Mouse (Mus musculus) midbrain, postnatal 0 days (tissue): Measurements from ENCODE around the gene Dtx2. TPM values are rescaled to one million over a fixed set of nuclear protein-coding genes. Genes with fewer than 3 reads are reported as not detected.
"Not testable (repeated sequence)": the region's sequence is repeated elsewhere in the genome, so short reads cannot be mapped to it uniquely, and the experiment has no call there.

Experiments
- ATAC-seq: fragments of 200-750 bp; cut with Nextera tagmentation; 2 replicates; pipeline ENCODE4 v1.8.0; 2017; ENCODE audit warnings: moderate number of reproducible peaks, mild to moderate bottlenecking, moderate TSS enrichment, moderate library complexity; ENCODE audit not compliant: low FRiP score
- DNase-seq: peaks from one replicate; pipeline ENCODE4 v3.0.0-alpha.2; 2015; ENCODE audit warnings: low spot score
- H3K27ac ChIP-seq: fragments of 300-500 bp; sonication (generic); 2 replicates; pipeline ENCODE4 v1.5.1; 2014; ENCODE audit warnings: low read depth, mild to moderate bottlenecking, low read length, mixed read lengths
- H3K27me3 ChIP-seq: fragments of 300-500 bp; sonication (generic); 2 replicates; pipeline ENCODE4 v1.6.1; 2014; ENCODE audit warnings: low read length, control low read depth, mixed read lengths; ENCODE audit not compliant: insufficient read depth
- H3K36me3 ChIP-seq: fragments of 300-500 bp; sonication (generic); 2 replicates; pipeline ENCODE4 v1.6.1; 2014; ENCODE audit warnings: low read length, control low read depth, mixed read lengths; ENCODE audit not compliant: insufficient read depth
- H3K4me1 ChIP-seq: fragments of 300-500 bp; sonication (generic); 2 replicates; pipeline ENCODE4 v1.6.1; 2014; ENCODE audit warnings: mild to moderate bottlenecking, control low read depth, antibody characterized with exemption, low read length, mixed read lengths; ENCODE audit not compliant: insufficient read depth
- H3K4me2 ChIP-seq: fragments of 300-500 bp; sonication (generic); 2 replicates; pipeline ENCODE4 v1.6.1; 2014; ENCODE audit warnings: low read depth, mild to moderate bottlenecking, low read length, mixed read lengths; ENCODE audit not compliant: poor library complexity, severe bottlenecking
- H3K4me3 ChIP-seq: fragments of 300-500 bp; sonication (generic); 2 replicates; pipeline ENCODE4 v1.5.1; 2014; ENCODE audit warnings: low read depth, mild to moderate bottlenecking, low read length, moderate library complexity
- H3K9ac ChIP-seq: fragments of 300-500 bp; sonication (generic); replicated peaks from 2 replicates; pipeline ENCODE4 v1.6.1; 2014; ENCODE audit warnings: mild to moderate bottlenecking, low read length, moderate library complexity, mixed read lengths; ENCODE audit not compliant: poor library complexity, severe bottlenecking
- H3K9me3 ChIP-seq: fragments of 300-500 bp; sonication (generic); 2 replicates; pipeline ENCODE4 v1.6.1; 2016; ENCODE audit warnings: low read length, control low read depth
- CTCF ChIP-seq: IDR thresholded peaks from 2 replicates; pipeline ENCODE4 v1.5.1; 2016; ENCODE audit warnings: antibody characterized with exemption, mild to moderate bottlenecking
- WGBS: fragments of 180-500 bp; shearing (Covaris S2); extraction: QIAGEN DNeasy Blood & Tissue Kit; methylation state at CpG from one replicate; pipeline ENCODE4 v1.1.7; 2014; 5-methylcytosine and 5-hydroxymethylcytosine counted together
- polyA plus RNA-seq: library from polyadenylated mRNA; unstranded; fragments of >200 nt; fragmentation: Nextera tagmentation; extraction: Ambion mirVana; gene quantifications from 2 replicates; pipeline ENCODE4 v1.2.1, GENCODE M21; 2015
- total RNA-seq: library from RNA; depleted of rRNA; stranded (reverse); fragments of >200 nt; gene quantifications from 2 replicates; pipeline ENCODE4 v1.2.3, GENCODE M21; 2014

Gene Dtx2
- total and polyA plus RNA-seq, 2 experiments from 2014 or later: 20.1 to 25.4 TPM

- no peak overlapping the region for H3K27ac ChIP-seq
- ATAC-seq (no peak), DNase-seq (no peak)
- 35% methylated on average over 9 of the region's 9 CpGs for WGBS
- no peaks in the 10 kb centered on the region for H3K36me3 ChIP-seq
- peak; percentile 44; the same call in 1 of the 2 replicates for TF ChIP-seq CTCF
- no peaks in the 10 kb centered on the region for H3K9me3 ChIP-seq
- H3K4me2 ChIP-seq: no peak overlapping the region
- no peak overlapping the region for H3K4me3 ChIP-seq
- no peak overlapping the region for H3K9ac ChIP-seq
- H3K4me1 ChIP-seq: no peaks in the 10 kb centered on the region
- H3K27me3 ChIP-seq: no peaks in the 10 kb centered on the region
Observed at GRCm38 (mm10) chr5:136045408-136045807, 50.8 kb downstream of the Dtx2 start.

DNA sequence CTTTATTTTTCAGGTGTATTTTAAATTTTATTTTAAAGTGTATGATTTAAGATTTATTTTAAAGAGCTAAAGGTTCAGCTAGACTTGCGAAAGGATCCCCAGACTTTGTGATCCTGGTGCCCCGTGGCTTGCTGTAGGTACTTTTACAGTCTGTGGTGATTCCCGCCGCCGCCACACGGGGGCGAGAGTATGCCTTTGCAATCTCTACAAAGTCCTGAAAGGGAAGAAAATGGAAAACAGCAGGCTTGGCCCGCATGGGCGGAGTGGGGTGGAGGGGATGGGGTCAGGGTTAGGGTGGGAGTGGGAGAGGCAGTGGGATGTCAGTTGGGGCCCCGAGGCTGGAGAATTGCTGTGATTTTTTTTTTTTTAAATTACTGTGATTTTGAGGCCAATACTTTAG lies 51.4 kb downstream of the Dtx2 start:
- Histone ChIP-seq H3K9me3 (no peaks in the 10 kb centered on the region), H3K36me3 (no peaks in the 10 kb centered on the region), H3K27ac (no peak overlapping the region), H3K4me1 (no peaks in the 10 kb centered on the region), H3K4me3 (no peak overlapping the region), H3K27me3 (no peaks in the 10 kb centered on the region), H3K4me2 (no peak overlapping the region), H3K9ac (no peak overlapping the region)
- peak; percentile 52; the same call in 1 of the 2 replicates for ATAC-seq
- peak; percentile 89 for TF ChIP-seq CTCF
- DNase-seq: peak; percentile 81
- 4% methylated on average over 10 of the region's 10 CpGs for WGBS

- not testable (repeated sequence) for ATAC-seq, H3K4me1 ChIP-seq, H3K4me2 ChIP-seq, H3K4me3 ChIP-seq, H3K36me3 ChIP-seq, H3K9me3 ChIP-seq, H3K9ac ChIP-seq, H3K27me3 ChIP-seq, H3K27ac ChIP-seq, DNase-seq
Observed at GRCm38 (mm10) chr5:136048541-136048940, 53.9 kb downstream of the Dtx2 start.

DNA sequence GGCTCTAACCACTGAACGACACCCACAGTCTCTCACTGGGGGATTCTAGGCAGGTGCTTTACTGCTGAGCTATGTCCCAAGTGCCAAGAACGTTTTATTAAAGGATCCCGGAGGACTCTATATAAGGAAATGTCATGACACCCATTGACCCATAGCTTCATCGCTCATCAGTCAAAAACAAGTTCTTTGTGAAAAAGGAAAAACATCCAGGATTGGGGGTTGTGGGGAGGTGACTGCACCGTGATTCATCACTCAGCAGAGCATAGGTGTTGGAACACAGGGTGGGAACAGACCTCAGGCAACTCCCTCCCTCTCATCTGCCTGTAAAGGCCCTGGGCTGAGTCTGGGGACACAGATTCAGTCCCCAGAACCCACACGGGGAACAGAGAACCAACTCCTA lies 55.3 kb downstream of the Dtx2 start:
- no peak overlapping the region for H3K4me3 ChIP-seq
- H3K4me2 ChIP-seq: no peak overlapping the region
- peaks cover 5% of the 10 kb centered on the region; the same call in 1 of the 2 replicates for H3K4me1 ChIP-seq
- no peak for ATAC-seq
- WGBS: 80% methylated on average over 6 of the region's 6 CpGs
- no peaks in the 10 kb centered on the region for H3K9me3 ChIP-seq
- H3K9ac ChIP-seq: no peak overlapping the region
- no peak for TF ChIP-seq CTCF
- no peak overlapping the region for H3K27ac ChIP-seq
- no peaks in the 10 kb centered on the region for H3K36me3 ChIP-seq
- H3K27me3 ChIP-seq: no peaks in the 10 kb centered on the region
- no peak for DNase-seq

DNA sequence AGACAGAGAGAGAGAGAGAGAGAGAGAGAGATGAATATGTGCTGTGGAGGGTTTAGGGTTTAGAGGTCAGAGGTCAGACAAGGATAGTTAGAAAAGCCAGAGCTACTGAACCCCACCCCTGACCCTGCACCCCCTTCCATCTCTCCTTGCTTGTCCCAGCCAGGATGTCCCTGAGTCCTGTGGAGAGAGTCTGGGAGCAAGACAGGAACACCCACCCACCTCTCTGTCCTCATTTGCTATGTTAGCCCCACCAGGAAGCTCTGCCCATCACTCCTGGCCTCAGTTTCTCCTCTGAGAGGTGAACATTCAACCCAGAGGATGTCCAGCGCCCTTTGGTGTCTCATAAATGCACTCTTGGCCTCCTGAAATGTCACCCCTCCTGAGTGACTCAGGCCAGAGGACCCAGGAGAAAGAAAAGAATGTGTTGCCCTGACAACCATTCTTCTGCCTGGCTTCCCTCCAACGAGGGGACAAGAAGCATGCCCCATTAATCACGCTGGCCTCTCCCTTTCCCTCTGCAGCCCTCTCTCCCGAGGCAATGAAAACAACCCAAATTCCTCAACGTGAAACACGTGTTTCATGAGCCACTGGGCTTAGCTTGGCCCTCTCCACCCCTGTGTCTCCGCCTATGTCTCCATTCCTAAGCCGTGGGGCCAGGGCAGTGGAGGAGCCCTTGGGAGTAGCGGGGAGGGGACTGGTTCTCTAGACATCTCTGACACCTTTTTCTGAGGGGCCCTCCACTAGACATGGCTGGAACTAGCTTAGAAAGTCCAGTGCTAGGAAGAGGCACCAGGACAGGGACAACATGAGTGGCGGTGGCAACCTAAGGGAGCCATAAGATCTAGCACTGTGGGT lies 56.9 kb downstream of the Dtx2 start:
- no peak overlapping the region for H3K27ac ChIP-seq
- peaks cover 5% of the 10 kb centered on the region; the same call in 1 of the 2 replicates for H3K4me1 ChIP-seq
- TF ChIP-seq CTCF: no peak
- no peaks in the 10 kb centered on the region for H3K36me3 ChIP-seq
- DNase-seq: peak; percentile 75
- no peak overlapping the region for H3K9ac ChIP-seq
- WGBS: 13% methylated on average over 10 of the region's 10 CpGs
- H3K9me3 ChIP-seq: no peaks in the 10 kb centered on the region
- H3K27me3 ChIP-seq: no peaks in the 10 kb centered on the region
- no peak overlapping the region for H3K4me2 ChIP-seq
- H3K4me3 ChIP-seq: no peak overlapping the region
- no peak for ATAC-seq

- H3K4me2 ChIP-seq: no peak overlapping the region
- peaks cover 5% of the 10 kb centered on the region; the same call in 1 of the 2 replicates for H3K4me1 ChIP-seq
- H3K27ac ChIP-seq: no peak overlapping the region
- 89% methylated on average over 8 of the region's 8 CpGs for WGBS
- H3K27me3 ChIP-seq: no peaks in the 10 kb centered on the region
- H3K4me3 ChIP-seq: no peak overlapping the region
- H3K9me3 ChIP-seq: no peaks in the 10 kb centered on the region
- no peak for DNase-seq
- no peaks in the 10 kb centered on the region for H3K36me3 ChIP-seq
- no peak for TF ChIP-seq CTCF
- H3K9ac ChIP-seq: no peak overlapping the region
- ATAC-seq: no peak
Observed at GRCm38 (mm10) chr5:136052861-136053655, 58.5 kb downstream of the Dtx2 start.
